Mouse (Mus musculus): ENCODE data around the gene Clcn6.
"Not testable (repeated sequence)": the region's sequence is repeated elsewhere in the genome, so short reads cannot be mapped to it uniquely, and the experiment has no call there.

Clcn6 gene

GRCm38 (mm10) chr4:148065702-148066400, 27.2 kb upstream of the Clcn6 start:
- no peak for DNase-seq (ENCODE audit: low spot score)

DNA sequence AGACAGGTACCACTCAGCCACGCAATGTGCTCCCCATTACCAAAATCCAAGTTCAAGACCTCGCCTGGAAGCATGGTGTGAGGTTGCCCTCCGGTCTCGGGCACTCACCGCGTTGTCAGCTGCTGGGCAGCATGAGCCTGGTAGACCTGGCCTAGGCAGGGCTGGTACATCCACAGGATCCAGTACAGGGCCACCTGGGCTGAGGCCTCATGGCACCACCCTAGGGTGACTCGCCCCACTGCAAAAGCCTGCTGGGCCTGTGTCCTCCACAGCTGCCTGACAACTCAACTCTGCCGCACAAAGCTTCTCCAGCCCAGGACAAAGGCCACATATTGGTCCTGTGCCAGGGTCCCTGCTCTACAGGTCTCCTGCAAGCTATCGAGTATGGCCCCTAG, 22.5 kb upstream of the Clcn6 start:
- no peak for DNase-seq (ENCODE audit: low spot score)

DNA sequence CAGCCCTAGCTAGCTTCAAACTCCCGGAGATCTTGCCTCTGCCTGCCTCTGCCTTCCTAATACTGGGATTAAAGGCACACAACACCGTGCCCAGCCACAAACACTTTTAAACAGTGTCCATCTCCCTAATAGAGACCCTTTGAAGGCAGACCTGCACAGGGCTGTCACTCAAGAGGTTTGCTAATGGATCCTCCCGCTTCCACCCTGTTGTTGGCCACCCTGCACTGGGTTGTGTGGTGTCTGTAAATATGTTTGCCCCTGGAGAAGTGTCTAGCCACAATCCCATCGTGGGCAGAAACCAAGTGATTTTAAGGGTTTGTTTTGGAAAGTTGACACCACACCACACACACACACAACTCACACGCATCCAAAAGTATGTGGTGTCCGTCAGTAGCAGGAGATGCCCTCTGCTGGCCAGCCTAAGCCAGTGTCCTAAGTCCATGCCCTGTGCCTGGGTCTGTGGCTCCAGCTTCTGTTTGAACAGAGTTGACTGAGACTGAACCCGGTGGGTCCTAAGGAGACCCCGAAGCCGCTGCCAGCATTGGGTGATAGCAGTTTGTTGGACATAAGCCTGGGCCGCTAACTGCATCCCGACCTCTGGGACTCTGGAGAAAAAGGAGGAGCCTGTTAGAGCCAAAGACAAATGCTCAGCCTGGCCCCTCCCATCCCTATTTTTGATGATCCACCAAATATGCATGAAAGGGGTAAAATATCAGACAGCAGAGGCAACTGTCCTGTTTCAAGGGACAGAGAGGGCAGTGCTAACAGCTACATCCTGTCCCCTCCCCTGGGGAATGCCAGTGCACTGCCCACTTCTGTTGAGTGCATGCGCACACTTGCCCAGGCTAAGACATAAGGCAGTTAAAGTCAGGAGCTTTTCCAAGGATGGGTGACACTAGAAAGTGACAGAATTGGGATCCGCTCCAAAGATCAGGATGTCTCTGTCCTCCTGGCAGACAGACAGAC, 21.8 kb upstream of the Clcn6 start:
- DNase-seq (ENCODE audit: low spot score): no peak

- no peak for DNase-seq (ENCODE audit: low spot score)
Measured at GRCm38 (mm10) chr4:148058993-148059392, 20.4 kb upstream of the Clcn6 start.

DNA sequence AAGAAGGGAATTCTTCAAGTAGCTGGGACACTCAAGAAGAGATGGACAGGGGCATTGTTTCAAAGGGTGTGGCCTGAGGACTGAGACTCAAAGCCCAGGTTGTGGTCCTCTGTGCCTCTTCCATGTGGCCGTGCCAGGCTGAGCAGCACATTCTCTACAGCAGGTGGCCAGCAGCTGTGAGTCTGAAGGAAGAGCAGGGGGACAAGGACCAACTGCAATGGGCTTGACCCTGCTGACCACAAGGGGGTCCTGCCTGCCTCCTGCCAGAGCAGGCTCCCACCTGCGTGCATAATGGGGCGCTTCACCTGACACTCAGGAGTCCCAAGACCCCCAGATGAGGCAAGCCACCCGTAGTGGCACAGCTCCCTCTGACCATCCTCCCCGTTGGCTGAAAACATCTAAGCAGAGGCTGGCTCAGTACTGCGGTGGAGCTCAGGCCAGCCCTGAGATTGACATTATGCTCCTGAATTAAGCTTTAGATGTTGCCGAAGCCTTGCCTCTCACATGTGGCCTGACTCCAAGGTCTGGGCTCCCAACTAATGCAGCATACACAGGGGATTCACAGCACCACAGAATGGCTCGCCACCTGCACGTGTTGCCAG, 19.7 kb upstream of the Clcn6 start:
- DNase-seq (ENCODE audit: low spot score): no peak

- DNase-seq (ENCODE audit: low spot score): no peak
Measured at GRCm38 (mm10) chr4:148057661-148058209, 19.1 kb upstream of the Clcn6 start.

DNA sequence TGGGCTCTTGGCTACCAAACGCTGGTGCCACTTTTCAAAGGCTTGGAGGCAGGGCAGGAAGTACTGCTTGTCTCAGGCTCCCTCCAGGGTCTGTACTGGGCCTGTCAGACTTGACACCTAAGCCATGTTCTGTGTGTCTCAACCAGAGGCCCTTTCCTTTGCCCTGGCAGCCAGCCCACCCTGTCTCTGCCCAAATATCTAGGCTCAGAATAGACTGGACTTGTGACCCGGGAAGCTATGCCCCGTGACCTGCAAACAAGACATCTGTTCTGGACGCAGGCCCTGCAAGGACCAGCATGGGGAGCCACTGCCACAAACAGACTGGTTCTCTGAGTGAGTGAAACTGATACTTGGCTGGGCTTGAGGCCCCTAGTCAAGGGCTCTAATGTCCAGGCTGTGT, 18.2 kb upstream of the Clcn6 start:
- DNase-seq (ENCODE audit: low spot score): no peak

DNA sequence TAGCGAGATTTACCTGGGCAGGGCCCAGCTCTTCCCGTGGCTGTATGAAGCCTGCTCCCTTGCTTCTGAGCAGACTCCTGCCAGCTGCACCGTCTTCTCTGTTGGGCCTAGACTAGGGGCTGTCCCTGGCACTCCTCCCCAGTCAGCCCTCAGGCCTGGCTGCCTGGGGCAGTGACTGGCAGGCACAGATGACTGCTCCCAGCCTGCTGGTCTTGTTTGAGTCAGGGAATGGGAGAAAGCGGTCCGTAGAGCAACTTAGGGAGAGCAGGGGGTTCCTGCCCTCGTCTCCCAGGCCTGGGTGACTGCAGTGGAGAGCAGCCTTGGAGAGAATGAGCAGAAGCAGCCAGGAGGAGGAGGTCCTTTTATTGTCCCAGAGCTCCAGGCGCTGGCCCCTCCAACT, 17.6 kb upstream of the Clcn6 start:
- DNase-seq (ENCODE audit: low spot score): no peak

DNA sequence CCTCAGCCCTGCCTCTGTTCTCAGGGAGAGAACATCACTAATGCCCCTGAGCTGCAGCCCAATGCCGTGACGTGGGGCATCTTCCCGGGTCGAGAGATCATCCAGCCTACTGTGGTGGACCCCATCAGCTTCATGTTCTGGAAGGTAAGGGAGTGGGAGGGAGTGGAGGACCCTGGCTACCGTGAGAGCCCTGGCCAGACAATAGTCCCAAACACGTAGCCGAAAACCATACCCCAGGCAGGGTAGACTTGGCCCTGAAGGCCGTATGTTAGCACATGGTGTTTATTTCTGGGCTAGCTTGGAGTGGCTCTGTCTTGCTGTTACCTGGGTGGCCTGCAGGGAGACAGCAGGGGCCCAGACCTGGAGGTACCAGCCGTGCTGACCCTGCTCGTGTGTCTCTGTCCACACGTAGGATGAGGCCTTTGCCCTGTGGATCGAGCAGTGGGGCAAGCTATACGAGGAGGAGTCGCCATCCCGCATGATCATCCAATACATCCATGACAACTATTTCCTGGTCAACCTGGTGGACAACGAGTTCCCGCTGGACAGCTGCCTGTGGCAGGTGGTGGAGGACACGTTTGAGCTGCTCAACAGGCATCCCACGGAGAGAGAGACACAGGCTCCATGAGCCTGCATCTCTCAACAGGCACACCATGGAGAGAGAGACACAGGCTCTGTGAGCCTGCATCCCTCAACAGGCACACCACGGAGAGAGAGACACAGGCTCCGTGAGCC, 16.5 kb upstream of the Clcn6 start:
- DNase-seq (ENCODE audit: low spot score): no peak

DNA sequence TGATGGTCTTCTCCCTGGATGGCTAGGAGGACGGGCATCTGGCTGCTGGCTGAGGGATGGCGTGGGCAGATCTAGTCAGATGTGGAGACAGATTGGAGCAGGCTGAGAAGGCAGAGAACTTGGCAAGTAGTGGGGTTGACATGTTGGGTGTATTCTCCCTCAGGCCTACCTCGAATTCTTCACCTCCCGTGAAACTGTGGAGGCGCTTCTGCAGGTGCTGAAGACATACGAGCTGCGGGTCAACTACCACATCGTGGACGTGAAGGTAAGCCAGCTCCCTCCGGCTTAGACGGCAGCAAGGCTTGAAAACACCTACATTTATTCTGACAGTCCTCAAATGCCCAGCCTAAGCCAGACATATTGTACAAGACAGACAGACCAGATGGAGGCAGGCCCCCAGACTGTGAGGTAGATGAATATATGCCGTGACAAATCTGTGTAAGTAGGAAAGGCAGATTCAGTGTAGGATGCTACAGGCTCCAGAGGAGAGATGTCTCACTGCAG, 14.8 kb upstream of the Clcn6 start:
- no peak for DNase-seq (ENCODE audit: low spot score)

DNA sequence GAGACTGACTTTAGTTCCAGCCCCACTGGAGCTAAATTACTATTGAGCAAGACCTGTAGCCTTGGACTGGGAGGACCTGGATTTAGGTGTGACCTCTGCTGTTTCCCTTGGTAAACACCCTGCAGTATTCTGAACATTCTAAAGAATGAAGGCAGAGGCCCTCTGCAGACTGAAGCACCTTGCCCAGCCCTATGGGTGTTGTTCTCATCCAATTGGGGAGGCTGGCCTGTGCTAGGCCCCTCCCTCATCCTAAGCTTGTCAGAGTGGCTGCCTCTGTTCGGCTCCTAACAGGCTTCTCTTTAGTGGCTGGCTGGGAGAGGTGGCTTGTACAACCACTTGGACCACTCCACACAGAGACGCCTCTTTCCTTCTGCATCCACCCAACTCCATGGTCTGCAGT, 14.4 kb upstream of the Clcn6 start:
- DNase-seq (ENCODE audit: low spot score): no peak

GRCm38 (mm10) chr4:148051886-148052285, 13.3 kb upstream of the Clcn6 start:
- DNase-seq (ENCODE audit: low spot score): no peak

- no peak for DNase-seq (ENCODE audit: low spot score)
Measured at GRCm38 (mm10) chr4:148051046-148051776, 12.6 kb upstream of the Clcn6 start.

DNA sequence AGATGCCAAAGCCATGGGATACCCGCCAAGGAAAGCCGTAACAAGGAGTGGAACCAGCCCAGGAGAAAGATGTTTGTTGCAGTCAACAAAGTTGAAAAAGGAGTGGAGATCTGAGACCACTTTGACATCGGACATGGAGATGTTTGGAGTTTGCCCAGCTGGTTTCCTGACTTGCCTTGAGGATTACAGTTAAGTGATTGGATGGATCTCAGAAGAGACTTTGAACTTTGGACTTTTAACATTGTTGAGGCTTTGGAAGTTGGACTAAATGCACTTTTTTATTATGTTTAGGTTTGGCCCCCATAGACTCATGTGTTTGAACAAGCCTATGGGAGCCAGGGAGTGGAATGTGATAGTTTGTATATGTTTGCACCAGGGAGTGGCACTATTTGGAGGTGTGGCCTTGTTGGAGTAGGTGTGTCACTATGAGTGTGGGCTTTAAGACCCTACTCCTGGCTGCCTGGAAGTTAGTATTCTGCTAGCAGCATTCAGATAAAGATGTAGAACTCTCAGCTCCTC, 11.8 kb upstream of the Clcn6 start:
- not testable (repeated sequence) for DNase-seq (ENCODE audit: low spot score)

DNA sequence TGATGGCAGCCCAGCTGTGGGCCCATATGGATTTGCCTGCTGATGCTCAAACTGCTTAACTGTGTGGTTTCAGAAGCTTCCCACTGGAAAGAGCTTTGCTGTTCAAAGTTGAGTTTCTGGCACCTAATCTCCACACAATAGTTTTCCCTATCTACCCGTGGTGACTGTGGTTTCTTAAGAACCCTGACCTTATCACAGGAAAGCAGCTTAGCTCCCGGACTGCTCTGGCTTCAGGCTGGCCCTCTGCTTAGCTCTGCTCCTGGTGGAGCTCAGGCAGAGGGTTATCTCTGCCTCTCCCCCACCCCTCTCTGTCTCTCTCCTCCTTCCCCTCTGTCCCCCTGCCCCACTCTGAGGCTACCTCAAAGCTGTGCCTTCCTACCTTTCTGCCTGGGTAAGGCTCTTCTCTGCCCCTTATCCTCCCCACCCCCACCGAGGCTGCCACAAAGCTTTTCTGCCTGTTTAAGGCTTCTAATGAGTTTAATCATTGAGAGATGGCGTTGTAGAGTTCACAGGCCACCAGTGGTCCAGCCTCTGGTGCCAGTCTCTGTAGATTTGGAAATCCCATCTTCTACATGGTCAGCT, 7.9 kb upstream of the Clcn6 start:
- no peak for DNase-seq (ENCODE audit: low spot score)

- DNase-seq (ENCODE audit: low spot score): no peak
Measured at GRCm38 (mm10) chr4:148044113-148044512, 5.5 kb upstream of the Clcn6 start.

- not testable (repeated sequence) for DNase-seq (ENCODE audit: low spot score)
Measured at GRCm38 (mm10) chr4:148043327-148043726, 4.7 kb upstream of the Clcn6 start.

DNA sequence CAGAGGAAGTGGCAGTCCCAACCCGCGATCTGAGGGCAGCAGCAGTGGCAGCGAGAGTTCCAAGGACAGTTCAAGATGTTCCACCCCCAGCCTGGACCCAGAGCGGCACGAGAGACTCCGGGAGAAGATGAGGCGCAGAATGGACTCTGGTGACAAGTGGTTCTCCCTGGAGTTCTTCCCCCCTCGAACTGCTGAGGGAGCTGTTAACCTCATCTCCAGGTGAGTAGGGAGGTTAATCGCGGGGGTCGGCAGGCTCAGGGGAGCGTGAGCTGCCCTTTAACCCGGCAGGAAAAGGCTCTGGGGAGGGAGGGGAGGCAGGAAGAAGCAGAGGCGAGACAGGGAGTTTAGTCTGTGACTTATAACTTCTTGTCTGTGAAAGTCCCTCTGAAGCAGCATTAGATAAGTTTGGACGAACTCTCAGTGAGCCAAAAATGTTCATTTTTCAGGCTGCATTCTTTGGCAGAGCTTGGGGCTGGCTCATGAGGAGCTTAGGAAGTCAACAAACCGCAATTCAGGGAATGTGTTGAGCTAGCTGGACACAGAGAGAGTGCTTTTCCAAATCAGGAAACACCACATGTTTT, 3.1 kb upstream of the Clcn6 start:
- peak; percentile 55 for DNase-seq (ENCODE audit: low spot score)

DNA sequence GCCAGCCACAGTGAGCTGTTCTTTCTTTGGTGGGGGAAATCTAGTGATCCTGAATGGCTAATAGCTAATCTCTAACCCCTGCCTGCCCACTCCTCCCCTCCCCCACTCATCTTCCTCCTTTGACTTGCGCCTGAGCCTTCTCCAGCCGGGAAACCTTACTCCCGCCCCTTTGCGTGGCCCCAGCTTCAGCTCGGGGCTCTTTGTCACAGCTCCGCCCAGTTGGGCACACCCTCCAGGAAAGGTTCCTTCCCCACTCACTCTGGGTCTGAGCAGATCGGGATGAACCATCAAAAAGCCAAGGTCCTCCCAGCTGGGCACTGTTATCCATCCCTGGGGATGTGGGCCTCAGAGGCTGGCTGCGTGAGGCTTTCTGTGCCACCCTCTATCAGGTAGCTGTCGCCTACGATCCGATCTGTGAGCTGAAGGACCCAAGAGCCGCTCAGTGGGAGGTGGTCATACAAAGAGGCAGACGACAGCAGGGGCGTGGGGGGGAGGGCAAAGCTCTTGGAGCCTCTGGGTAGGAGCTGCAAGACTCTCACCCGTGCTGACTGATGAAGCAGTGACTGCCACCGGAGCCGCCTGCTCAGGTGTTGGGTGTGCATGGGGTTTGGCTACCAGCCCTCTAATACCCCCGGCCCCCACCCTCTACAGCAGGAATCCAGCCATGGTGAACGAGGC, 2.5 kb upstream of the Clcn6 start:
- DNase-seq (ENCODE audit: low spot score): peak; percentile 83

All from lung, postnatal 25 days (tissue).